Mouse (Mus musculus): ENCODE measurements at regions not wholly inside any gene's neighbourhood (a gene's known extent, or its start where the extent isn't known, plus 50 kb on each side); places are given as distances from the start of the nearest gene placed in this dataset.

DNA sequence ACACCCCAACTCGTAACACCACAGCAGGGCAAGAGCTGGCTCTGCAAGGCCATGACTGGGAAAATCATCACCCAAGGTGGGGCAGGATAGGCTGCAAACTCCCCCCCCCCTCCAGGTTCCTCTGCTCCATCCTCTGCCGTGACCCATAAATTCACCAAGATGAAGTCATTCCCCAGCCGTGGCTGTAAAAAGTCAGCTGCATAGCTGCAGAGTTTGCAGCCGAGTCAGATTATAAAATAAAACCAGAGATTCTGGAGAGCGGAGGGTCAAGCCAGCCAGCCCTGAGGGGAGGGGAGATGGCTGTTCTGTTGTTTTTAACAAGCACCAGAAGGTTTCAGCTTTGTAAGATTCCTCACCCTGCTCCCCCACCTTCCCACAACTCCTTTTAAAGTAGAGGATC is 416.7 kb upstream of the Zmiz1 start:
- no peak overlapping the region for H3K9ac ChIP-seq (ENCODE audit: low read length)

DNA sequence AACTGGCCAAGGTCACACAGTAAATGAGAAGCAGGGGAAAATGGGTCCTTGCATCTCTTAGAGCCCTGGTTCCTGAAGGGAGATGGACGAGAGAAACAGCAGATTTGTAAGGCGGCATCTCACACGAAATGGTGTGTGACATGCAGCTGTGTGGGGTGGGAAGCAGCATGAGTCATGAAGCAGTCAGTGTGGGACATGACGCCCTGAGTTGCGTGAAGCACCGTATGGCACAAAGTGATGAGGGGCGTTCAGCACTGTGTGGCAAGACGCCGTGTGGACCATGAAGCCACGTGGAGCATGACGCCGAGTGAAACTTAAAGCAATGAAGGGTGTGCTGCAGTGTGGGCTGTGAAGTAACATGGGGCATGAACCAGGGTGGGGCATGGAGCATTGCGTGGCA is 414.9 kb upstream of the Zmiz1 start:
- no peak for DNase-seq (ENCODE audit: low spot score)
- H3K9ac ChIP-seq (ENCODE audit: low read length), result no peak overlapping the region
- no peaks in the 10 kb centered on the region for H3K27me3 ChIP-seq (ENCODE audit: control insufficient read depth, insufficient read depth, low read length)
- no peaks in the 10 kb centered on the region for H3K9me3 ChIP-seq (ENCODE audit: control insufficient read depth, low read length)
- no peak for ATAC-seq (ENCODE audit: insufficient number of reproducible peaks, low FRiP score, low TSS enrichment, low read depth)
- no peaks in the 10 kb centered on the region for H3K36me3 ChIP-seq (ENCODE audit: control insufficient read depth, insufficient read depth, low read length)
- H3K4me1 ChIP-seq (ENCODE audit: control insufficient read depth, insufficient read depth, low read length), result peaks cover 39% of the 10 kb centered on the region
- H3K27ac ChIP-seq (replicated peaks; ENCODE audit: low read depth, low read length), result peak overlapping the region; percentile 65
- no peak overlapping the region for H3K4me2 ChIP-seq (ENCODE audit: low read depth, severe bottlenecking)
- 89% methylated on average over 13 of the region's 13 CpGs for WGBS
- no peak overlapping the region for H3K4me3 ChIP-seq (ENCODE audit: low read depth, low read length)

More for the DNA sequence above, 416.7 kb upstream of the Zmiz1 start:
- whole genome bisulfite sequencing, result 5% methylated on average over 5 of the region's 5 CpGs
- peak overlapping the region; percentile 5; the same call in 1 of the 2 replicates for H3K4me2 ChIP-seq (ENCODE audit: low read depth, severe bottlenecking)
- H3K27ac ChIP-seq (replicated peaks; ENCODE audit: low read depth, low read length), result peak overlapping the region; percentile 93
- H3K36me3 ChIP-seq (ENCODE audit: control insufficient read depth, insufficient read depth, low read length), result no peaks in the 10 kb centered on the region
- peaks cover 39% of the 10 kb centered on the region for H3K4me1 ChIP-seq (ENCODE audit: control insufficient read depth, insufficient read depth, low read length)
- no peak overlapping the region for H3K4me3 ChIP-seq (ENCODE audit: low read depth, low read length)
- peak; percentile 76 for DNase-seq (ENCODE audit: low spot score)
- H3K9me3 ChIP-seq (ENCODE audit: control insufficient read depth, low read length), result no peaks in the 10 kb centered on the region
- ATAC-seq (ENCODE audit: insufficient number of reproducible peaks, low FRiP score, low TSS enrichment, low read depth), result peak; percentile 79
- H3K27me3 ChIP-seq (ENCODE audit: control insufficient read depth, insufficient read depth, low read length), result no peaks in the 10 kb centered on the region

DNA sequence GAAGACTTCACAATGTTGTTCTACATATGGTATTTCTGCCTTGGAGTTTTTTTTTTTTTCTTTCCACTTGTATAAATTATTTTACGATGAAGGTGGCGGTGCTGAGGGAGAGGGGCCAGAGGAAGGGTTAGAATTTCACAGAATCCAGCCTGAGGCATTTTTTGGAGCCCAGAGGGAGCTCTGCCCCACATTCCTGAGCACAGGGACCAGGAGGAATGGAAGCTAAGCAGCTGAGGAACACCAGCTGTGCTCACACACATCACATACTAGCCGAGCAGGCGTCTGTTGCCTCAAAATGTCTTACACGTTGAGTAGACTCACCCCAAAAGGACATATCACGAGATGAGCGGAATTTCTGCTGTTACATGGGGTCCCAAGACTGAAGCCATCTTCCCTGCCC is 414.1 kb upstream of the Zmiz1 start:
- 34% methylated on average over 7 of the region's 7 CpGs for WGBS
- Histone ChIP-seq H3K4me3 (ENCODE audit: low read depth, low read length) (no peak overlapping the region), H3K36me3 (ENCODE audit: control insufficient read depth, insufficient read depth, low read length) (no peaks in the 10 kb centered on the region), H3K9ac (ENCODE audit: low read length) (no peak overlapping the region), H3K27me3 (ENCODE audit: control insufficient read depth, insufficient read depth, low read length) (no peaks in the 10 kb centered on the region), H3K9me3 (ENCODE audit: control insufficient read depth, low read length) (no peaks in the 10 kb centered on the region), H3K4me2 (ENCODE audit: low read depth, severe bottlenecking) (no peak overlapping the region), H3K4me1 (ENCODE audit: control insufficient read depth, insufficient read depth, low read length) (peaks cover 39% of the 10 kb centered on the region), H3K27ac (replicated peaks; ENCODE audit: low read depth, low read length) (peak overlapping the region; percentile 65; the same call in 1 of the 2 replicates)
- DNase-seq (ENCODE audit: low spot score) (peak; percentile 68), ATAC-seq (ENCODE audit: insufficient number of reproducible peaks, low FRiP score, low TSS enrichment, low read depth) (peak; percentile 61; the same call in 1 of the 2 replicates)

DNA sequence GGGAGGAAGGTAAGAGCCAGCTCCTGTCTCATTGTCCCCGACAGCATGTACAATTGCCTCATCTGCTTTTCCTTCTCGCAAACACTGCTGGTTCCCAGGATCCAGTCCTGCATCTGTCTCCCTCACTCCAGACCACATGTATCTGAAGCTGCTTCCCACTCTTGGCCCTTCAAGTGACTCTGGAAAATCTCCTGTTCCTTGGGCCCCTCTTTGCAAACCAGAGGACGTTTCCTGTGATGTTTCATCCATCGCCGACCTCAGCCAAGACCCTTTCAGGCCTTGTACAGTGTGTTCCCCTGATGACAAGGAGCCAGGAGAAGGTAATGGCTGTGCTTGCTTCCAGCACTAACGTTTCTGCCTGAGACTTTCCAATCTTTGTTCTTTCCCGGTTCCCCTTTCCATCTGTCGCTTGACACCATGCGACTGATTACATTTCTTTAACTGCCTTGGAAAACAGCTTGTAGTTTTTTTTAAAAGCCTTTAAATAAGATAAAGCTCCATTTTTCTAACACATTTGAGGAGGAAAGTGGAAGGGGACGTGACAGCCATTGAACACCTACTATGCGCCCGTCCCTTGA is 408.2 kb upstream of the Zmiz1 start:
- Histone ChIP-seq H3K36me3 (ENCODE audit: control insufficient read depth, insufficient read depth, low read length) (no peaks in the 10 kb centered on the region), H3K27ac (replicated peaks; ENCODE audit: low read depth, low read length) (no peak overlapping the region), H3K4me1 (ENCODE audit: control insufficient read depth, insufficient read depth, low read length) (peaks cover 26% of the 10 kb centered on the region), H3K9ac (ENCODE audit: low read length) (no peak overlapping the region), H3K4me3 (ENCODE audit: low read depth, low read length) (no peak overlapping the region), H3K27me3 (ENCODE audit: control insufficient read depth, insufficient read depth, low read length) (no peaks in the 10 kb centered on the region), H3K4me2 (ENCODE audit: low read depth, severe bottlenecking) (no peak overlapping the region), H3K9me3 (ENCODE audit: control insufficient read depth, low read length) (no peaks in the 10 kb centered on the region)
- no peak for ATAC-seq (ENCODE audit: insufficient number of reproducible peaks, low FRiP score, low TSS enrichment, low read depth)
- 59% methylated on average over 12 of the region's 12 CpGs for WGBS
- DNase-seq (ENCODE audit: low spot score), result no peak

DNA sequence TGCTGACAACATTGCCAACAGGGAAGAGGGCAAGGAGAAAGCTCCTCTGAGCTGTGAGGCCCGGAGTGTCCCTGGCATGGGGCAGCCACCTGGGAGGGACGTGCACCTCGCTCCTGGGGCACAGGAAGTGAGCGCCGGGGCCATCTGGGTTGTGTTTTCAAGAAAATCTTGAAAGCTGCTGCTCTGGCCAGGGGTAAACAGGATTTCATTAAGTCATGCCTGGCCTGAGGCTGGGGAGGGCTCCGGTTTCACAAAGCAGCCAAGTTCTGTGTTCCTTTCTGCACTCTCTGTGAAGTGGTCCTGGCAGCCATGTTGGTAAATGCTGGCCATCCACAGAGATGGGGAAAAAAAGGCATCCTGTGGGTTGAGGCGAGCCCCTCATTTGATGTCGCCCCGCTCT is 406.8 kb upstream of the Zmiz1 start:
- no peak overlapping the region for H3K4me3 ChIP-seq (ENCODE audit: low read depth, low read length)
- 21% methylated on average over 9 of the region's 9 CpGs for WGBS
- H3K27ac ChIP-seq (replicated peaks; ENCODE audit: low read depth, low read length), result peak overlapping the region; percentile 88
- peak overlapping the region; percentile 32; the same call in 1 of the 2 replicates for H3K9ac ChIP-seq (ENCODE audit: low read length)
- no peaks in the 10 kb centered on the region for H3K9me3 ChIP-seq (ENCODE audit: control insufficient read depth, low read length)
- peak; percentile 84; the same call in 1 of the 2 replicates for ATAC-seq (ENCODE audit: insufficient number of reproducible peaks, low FRiP score, low TSS enrichment, low read depth)
- peak; percentile 81 for DNase-seq (ENCODE audit: low spot score)
- no peak overlapping the region for H3K4me2 ChIP-seq (ENCODE audit: low read depth, severe bottlenecking)
- peaks cover 24% of the 10 kb centered on the region for H3K4me1 ChIP-seq (ENCODE audit: control insufficient read depth, insufficient read depth, low read length)
- H3K27me3 ChIP-seq (ENCODE audit: control insufficient read depth, insufficient read depth, low read length), result no peaks in the 10 kb centered on the region
- no peaks in the 10 kb centered on the region for H3K36me3 ChIP-seq (ENCODE audit: control insufficient read depth, insufficient read depth, low read length)

DNA sequence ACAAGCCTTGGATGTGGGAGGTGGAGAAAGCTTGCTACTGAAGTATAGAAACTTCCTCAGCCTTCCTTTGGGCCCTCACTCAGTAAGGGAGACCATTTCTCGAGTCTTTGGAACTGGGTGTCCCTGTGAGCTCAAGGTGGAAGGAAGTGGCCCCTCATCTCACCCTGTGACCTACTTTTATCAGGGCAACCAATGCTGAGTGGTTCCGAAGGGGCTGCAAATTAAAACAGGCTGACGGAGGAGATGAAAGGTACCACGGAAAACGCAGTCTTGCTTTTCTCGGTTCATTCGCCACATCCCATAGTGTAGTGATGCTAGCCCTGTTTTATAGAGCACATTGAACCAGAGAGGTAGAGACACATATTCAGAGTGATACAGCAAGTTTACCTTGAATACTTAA is 399.6 kb upstream of the Zmiz1 start:
- WGBS, result 30% methylated on average over 7 of the region's 7 CpGs
- no peak overlapping the region for H3K27ac ChIP-seq (replicated peaks; ENCODE audit: low read depth, low read length)
- no peaks in the 10 kb centered on the region for H3K27me3 ChIP-seq (ENCODE audit: control insufficient read depth, insufficient read depth, low read length)

DNA sequence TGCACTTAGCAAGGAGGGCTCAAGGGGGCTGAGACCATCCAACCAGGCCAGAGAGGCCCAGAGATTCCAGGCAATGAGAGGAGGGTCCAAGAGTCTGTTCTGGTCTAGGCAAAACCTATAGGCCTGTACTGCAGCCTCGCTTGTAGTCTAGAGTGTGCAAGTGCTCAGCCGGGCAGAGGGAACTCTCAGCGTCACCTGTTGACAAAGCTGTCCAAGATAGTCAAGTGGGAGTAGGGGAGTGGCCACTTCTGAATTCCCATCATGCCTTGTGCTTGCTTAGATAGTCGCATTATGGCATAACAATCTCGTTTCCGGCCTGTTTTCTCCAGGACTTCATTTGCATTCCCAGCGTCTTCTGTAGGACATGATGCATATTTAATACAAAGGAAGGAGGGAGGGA is 398.7 kb upstream of the Zmiz1 start:
- H3K36me3 ChIP-seq (ENCODE audit: control insufficient read depth, insufficient read depth, low read length), result no peaks in the 10 kb centered on the region
- H3K4me3 ChIP-seq (ENCODE audit: low read depth, low read length), result no peak overlapping the region
- 93% methylated on average over 7 of the region's 7 CpGs for WGBS
- no peak for ATAC-seq (ENCODE audit: insufficient number of reproducible peaks, low FRiP score, low TSS enrichment, low read depth)
- H3K9ac ChIP-seq (ENCODE audit: low read length), result no peak overlapping the region
- no peak overlapping the region for H3K4me2 ChIP-seq (ENCODE audit: low read depth, severe bottlenecking)
- no peaks in the 10 kb centered on the region for H3K9me3 ChIP-seq (ENCODE audit: control insufficient read depth, low read length)
- H3K27ac ChIP-seq (replicated peaks; ENCODE audit: low read depth, low read length), result no peak overlapping the region
- H3K4me1 ChIP-seq (ENCODE audit: control insufficient read depth, insufficient read depth, low read length), result peaks cover 26% of the 10 kb centered on the region
- no peak for DNase-seq (ENCODE audit: low spot score)
- H3K27me3 ChIP-seq (ENCODE audit: control insufficient read depth, insufficient read depth, low read length), result no peaks in the 10 kb centered on the region

More for the DNA sequence above, 399.6 kb upstream of the Zmiz1 start:
- ATAC-seq (ENCODE audit: insufficient number of reproducible peaks, low FRiP score, low TSS enrichment, low read depth) (no peak), DNase-seq (ENCODE audit: low spot score) (no peak)
- no peak overlapping the region for H3K4me3 ChIP-seq (ENCODE audit: low read depth, low read length)
- H3K4me2 ChIP-seq (ENCODE audit: low read depth, severe bottlenecking), result no peak overlapping the region
- H3K36me3 ChIP-seq (ENCODE audit: control insufficient read depth, insufficient read depth, low read length), result no peaks in the 10 kb centered on the region
- no peak overlapping the region for H3K9ac ChIP-seq (ENCODE audit: low read length)
- H3K4me1 ChIP-seq (ENCODE audit: control insufficient read depth, insufficient read depth, low read length), result peaks cover 17% of the 10 kb centered on the region
- no peaks in the 10 kb centered on the region for H3K9me3 ChIP-seq (ENCODE audit: control insufficient read depth, low read length)

DNA sequence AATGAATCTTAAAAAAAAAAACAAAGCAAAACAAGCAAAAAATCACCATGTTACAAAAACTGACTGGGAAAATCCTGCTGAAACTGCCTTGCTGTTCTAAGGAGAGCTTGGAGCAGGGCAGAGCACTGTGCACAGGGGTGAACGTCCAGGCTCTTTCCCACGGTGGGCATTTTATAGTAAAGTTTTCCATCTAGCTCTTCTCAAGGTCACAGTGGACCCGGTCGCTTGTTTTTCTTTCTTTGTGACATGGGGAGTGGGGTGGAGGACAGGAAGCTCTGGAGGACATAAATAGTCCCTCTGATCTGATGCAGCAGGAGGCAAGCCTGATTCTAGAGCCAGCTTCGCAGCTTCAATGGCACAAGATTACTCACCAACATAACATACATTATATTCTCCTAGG is 395.9 kb upstream of the Zmiz1 start:
- no peak overlapping the region for H3K9ac ChIP-seq (ENCODE audit: low read length)
- no peaks in the 10 kb centered on the region for H3K36me3 ChIP-seq (ENCODE audit: control insufficient read depth, insufficient read depth, low read length)
- ATAC-seq (ENCODE audit: insufficient number of reproducible peaks, low FRiP score, low TSS enrichment, low read depth), result no peak
- WGBS, result 63% methylated on average over 5 of the region's 5 CpGs
- no peak overlapping the region for H3K4me2 ChIP-seq (ENCODE audit: low read depth, severe bottlenecking)
- no peaks in the 10 kb centered on the region for H3K9me3 ChIP-seq (ENCODE audit: control insufficient read depth, low read length)
- H3K4me1 ChIP-seq (ENCODE audit: control insufficient read depth, insufficient read depth, low read length), result peaks cover 44% of the 10 kb centered on the region
- no peak overlapping the region for H3K4me3 ChIP-seq (ENCODE audit: low read depth, low read length)
- no peak for DNase-seq (ENCODE audit: low spot score)
- H3K27ac ChIP-seq (replicated peaks; ENCODE audit: low read depth, low read length), result no peak overlapping the region; the same call in 1 of the 2 replicates
- H3K27me3 ChIP-seq (ENCODE audit: control insufficient read depth, insufficient read depth, low read length), result no peaks in the 10 kb centered on the region
